Mouse (Mus musculus): ENCODE results near the gene Fndc8.

- TF ChIP-seq CTCF (IDR thresholded peaks at IDR 0.05): no peak
- no peak for TF ChIP-seq EP300 (IDR thresholded peaks at IDR 0.05; ENCODE audit: insufficient read depth, low read depth, low read length)
- no peak for TF ChIP-seq POLR2A (IDR thresholded peaks at IDR 0.05; ENCODE audit: insufficient read depth, low read depth, low read length)
These were observed 28.9 kb upstream of the Fndc8 start for GRCm38 (mm10) chr11:82863059-82863458.
